Mouse (Mus musculus) cerebellum, adult 2 months (tissue): Measurements from ENCODE around the gene Tbx18.

Experiments
- CTCF ChIP-seq: fragments of 200-500 bp; IDR thresholded peaks from 2 replicates; pipeline ENCODE4 v1.5.1; 2011; ENCODE audit warnings: low read depth, mild to moderate bottlenecking, control low read depth, low read length, moderate library complexity, borderline replicate concordance; ENCODE audit not compliant: insufficient read depth
- POLR2A ChIP-seq: fragments of 200-500 bp; IDR thresholded peaks from 2 replicates; pipeline ENCODE4 v1.6.1; 2011; ENCODE audit warnings: low read length, control low read depth, borderline replicate concordance; ENCODE audit not compliant: insufficient read depth

DNA sequence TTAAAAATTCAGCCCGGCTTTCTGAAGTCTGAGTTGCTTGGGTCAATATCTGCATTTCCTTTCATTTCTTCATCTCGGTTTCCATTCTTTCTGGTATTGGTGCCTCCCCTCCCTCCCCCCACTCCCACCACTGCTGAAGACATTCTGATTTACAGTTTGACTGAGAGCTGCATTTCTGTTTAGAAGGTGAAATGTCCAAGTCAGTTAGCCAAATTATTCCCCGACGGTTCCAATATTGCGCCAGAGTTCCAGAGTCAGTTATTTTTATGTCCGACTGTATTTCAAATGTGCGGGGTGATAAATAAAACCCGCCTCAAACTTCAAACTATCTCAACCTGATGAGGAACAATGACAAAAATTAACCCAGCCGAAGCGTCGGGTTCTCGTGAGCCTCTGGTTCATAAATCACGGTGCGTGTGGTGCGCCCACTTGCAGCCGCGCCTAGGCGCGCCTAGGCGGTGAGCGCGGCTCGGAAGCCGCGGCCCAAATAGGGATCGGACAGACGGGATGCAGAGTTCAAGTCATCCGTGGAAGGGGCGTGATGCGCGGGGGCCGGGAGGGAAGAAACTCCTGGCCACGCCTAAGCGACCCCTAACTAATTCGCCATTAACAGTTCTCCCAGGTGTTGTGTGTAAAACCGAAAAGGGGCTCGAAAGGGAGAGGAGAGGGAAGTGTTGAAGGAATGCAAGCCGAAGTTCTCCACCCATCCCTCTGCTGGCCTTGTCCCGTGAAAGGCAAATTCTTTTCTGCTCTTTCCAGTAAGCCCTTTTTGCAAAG, 7.9 kb upstream of the Tbx18 start:
- TF ChIP-seq CTCF = no peak
- no peak for TF ChIP-seq POLR2A
